In the genomic region with DNA sequence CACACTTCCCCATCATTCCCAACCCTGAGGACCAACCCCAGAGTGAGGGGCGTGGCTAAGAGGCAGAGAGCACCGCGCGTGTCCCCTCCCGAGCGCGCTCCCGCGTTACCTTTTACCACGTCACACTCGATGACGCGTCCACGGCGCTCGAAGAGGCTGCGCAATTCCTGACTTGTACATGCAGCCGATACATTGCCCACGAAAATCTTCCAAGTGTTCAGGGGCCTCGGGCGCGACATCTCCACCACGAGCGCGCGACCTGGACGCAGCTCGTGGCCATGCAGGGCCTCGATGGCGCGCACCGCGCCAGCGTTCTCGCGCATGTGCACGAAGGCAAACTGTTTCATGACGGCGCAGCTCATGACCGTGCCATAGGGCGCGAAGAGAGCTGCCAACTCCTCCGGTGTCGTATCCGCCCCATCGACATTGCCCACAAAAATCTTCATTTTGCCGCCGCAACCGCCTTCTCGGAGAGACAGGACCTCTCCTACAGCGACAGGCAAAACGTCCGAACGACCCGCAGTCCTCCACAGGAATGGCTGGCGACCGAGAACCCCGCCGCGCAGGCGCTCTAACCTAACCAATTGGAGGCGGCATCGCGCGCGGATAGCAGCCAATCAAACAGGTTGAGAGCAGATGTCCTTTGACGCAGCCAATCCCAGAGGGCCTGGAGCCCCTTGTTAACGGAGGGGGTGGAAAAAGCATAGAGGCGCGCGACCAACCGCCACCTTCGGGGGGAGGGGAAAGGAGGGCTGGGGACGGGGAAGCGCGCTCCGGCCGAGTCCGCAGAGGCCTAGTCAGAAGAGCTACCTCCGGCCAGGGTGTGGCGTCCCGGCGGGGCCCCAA, we compare ENCODE assay signal across 8 mouse cellular contexts. TPM values are rescaled to one million over a fixed set of nuclear protein-coding genes. Genes with fewer than 3 reads are reported as not detected.
DNase-seq lines count a peak whose midpoint lies in the region; ATAC-seq lines count a peak whose summit lies in the region.

A gene (minus strand): TSS at position 550 of the 846 bp plus-strand sequence.
A gene (minus strand): TSS at position 572 of the 846 bp plus-strand sequence.

- peak; percentile 99 for DNase-seq in Muller cell, postnatal 12 days (ENCODE audit: inconsistent ontology term)
- DNase-seq in cerebellum, adult 9-11 months: peak; percentile 99
- peak; percentile 97 to 99 for DNase-seq in frontal cortex, adult 2 months (ENCODE audit: extremely low spot score in 1 of 2, low spot score in 1 of 2)
- peak; percentile 97 for DNase-seq in hindbrain, embryonic 11.5 days (ENCODE audit: low spot score)
- peak; percentile 97 to 98 for DNase-seq in layer of hippocampus, postnatal 10 days (ENCODE audit: low spot score in 2 of 2)
- DNase-seq in lung, postnatal 10 days: peak; percentile 99
- DNase-seq in ovary, postnatal 36 days (ENCODE audit: low spot score): peak; percentile 97
- DNase-seq in thymus, postnatal 25 days: peak; percentile 96

- peak within 1 kb of the TSS; percentile 86 for H3K27ac ChIP-seq in hindbrain, embryonic 11.5 days (ENCODE audit: low read depth, low read length)

- H3K4me1 ChIP-seq in hindbrain, embryonic 11.5 days (replicated peaks; ENCODE audit: control insufficient read depth, insufficient read depth, low read length): no peaks in the 10 kb centered on the region

- no peaks in the 10 kb centered on the region for H3K9me3 ChIP-seq in hindbrain, embryonic 11.5 days (ENCODE audit: control insufficient read depth, low read length)

- H3K9ac ChIP-seq in hindbrain, embryonic 11.5 days (ENCODE audit: low read depth, low read length): peak within 1 kb of the TSS; percentile 72

- under 1% methylated on average over 83 of the region's 83 CpGs for WGBS in hindbrain, embryonic 11.5 days

- H3K4me2 ChIP-seq in hindbrain, embryonic 11.5 days (replicated peaks; ENCODE audit: low read depth, low read length): peak within 1 kb of the TSS; percentile 85

- ATAC-seq in hindbrain, embryonic 11.5 days (ENCODE audit: low FRiP score): peak; percentile 98

- H3K27me3 ChIP-seq in hindbrain, embryonic 11.5 days (ENCODE audit: control insufficient read depth, insufficient read depth, low read length): no peaks in the 10 kb centered on the region

- peak within 1 kb of the TSS; percentile 86 for H3K4me3 ChIP-seq in hindbrain, embryonic 11.5 days (ENCODE audit: low read depth, low read length)

- H3K36me3 ChIP-seq in hindbrain, embryonic 11.5 days (ENCODE audit: control insufficient read depth, insufficient read depth, low read length): no peaks in the 10 kb centered on the region

RNA-seq across cellular contexts. Expression of the first gene that starts in this region (rescaled TPM):
- polyA plus RNA-seq in frontal cortex, adult 2 months (2012; rRNA removed): 15.3 and 16.3 TPM in 2 replicates
- 22.4 and 37.1 TPM in 2 replicates for polyA plus RNA-seq in hindbrain, embryonic 11.5 days (2014; fragmentation: Nextera tagmentation; extraction: Ambion mirVana)
- 10 to 100 TPM; 20.7 to 22.3 TPM for total RNA-seq in layer of hippocampus, postnatal 10 days (2021)

RNA-seq across cellular contexts. Expression of the second gene that starts in this region (rescaled TPM):
- 26.8 and 28.0 TPM in 2 replicates for polyA plus RNA-seq in frontal cortex, adult 2 months (2012; rRNA removed)
- 92.9 and 98.4 TPM in 2 replicates for polyA plus RNA-seq in hindbrain, embryonic 11.5 days (2014; fragmentation: Nextera tagmentation; extraction: Ambion mirVana)
- 10 to 100 TPM; 41.2 to 49.4 TPM for total RNA-seq in layer of hippocampus, postnatal 10 days (2021)

Comparison
In these comparisons a context has a peak if more than half of its experiments do, and no peak if none do; other contexts are left out.
1. Peak in every context shown above with its lines: DNase-seq, ATAC-seq, H3K4me3 ChIP-seq and H3K27ac ChIP-seq.